Mouse (Mus musculus): ENCODE data around the gene Ush2a.

- TF ChIP-seq CTCF (IDR thresholded peaks at IDR 0.05; ENCODE audit: low read depth) (no peak), EP300 (IDR thresholded peaks at IDR 0.05; ENCODE audit: low read depth) (no peak)
Measured at GRCm38 (mm10) chr1:188543364-188543763, 281.5 kb downstream of the Ush2a start.
